Mouse (Mus musculus) hindbrain, embryonic 10.5 days (tissue): ENCODE results near the gene Thumpd1. TPM values are rescaled to one million over a fixed set of nuclear protein-coding genes. Genes with fewer than 3 reads are reported as not detected.

Experiments used
- polyA plus RNA-seq: library from polyadenylated mRNA; unstranded; fragments of >200 nt; fragmentation: Nextera tagmentation; extraction: Ambion mirVana; gene quantifications from 2 replicates; pipeline ENCODE4 v1.2.1, GENCODE M21; 2016

Thumpd1 gene
- polyA plus RNA-seq, 1 experiment from 2014 or later: 83.8 TPM

Other genes with a start within 250 kb of the Thumpd1 start
- gene Umod, start 241.5 kb downstream of the Thumpd1 start, polyA plus RNA-seq: 0.14 TPM in 1 of 2 replicates, not detected in the other
- not detected in 2 replicates for gene Acsm5, start 201.3 kb downstream of the Thumpd1 start, polyA plus RNA-seq
- not detected in 2 replicates for gene Pdilt, start 197.3 kb downstream of the Thumpd1 start, polyA plus RNA-seq
- gene Acsm2, start 166.5 kb downstream of the Thumpd1 start, polyA plus RNA-seq: not detected in 2 replicates
- not detected in 2 replicates for gene Acsm1, start 113.8 kb downstream of the Thumpd1 start, polyA plus RNA-seq
- not detected in 2 replicates for gene Acsm4, start 30.8 kb downstream of the Thumpd1 start, polyA plus RNA-seq
- 0.11 and 0.20 TPM in 2 replicates for gene Acsm3, start 40.1 kb upstream of the Thumpd1 start, polyA plus RNA-seq
- gene Rexo5, start 73.2 kb upstream of the Thumpd1 start, polyA plus RNA-seq: 27.3 and 28.3 TPM in 2 replicates
- gene Eri2, start 73.3 kb upstream of the Thumpd1 start, polyA plus RNA-seq: 27.0 and 31.4 TPM in 2 replicates
- 12.0 and 14.3 TPM in 2 replicates for gene Lyrm1, start 175.1 kb upstream of the Thumpd1 start, polyA plus RNA-seq
- 11.4 and 14.7 TPM in 2 replicates for gene Dcun1d3, start 175.5 kb upstream of the Thumpd1 start, polyA plus RNA-seq